Mouse (Mus musculus) CH12.LX (cell line): ENCODE measurements around the gene Glyr1.

Experiments used
- CHD1 ChIP-seq: IDR thresholded peaks from 2 replicates; pipeline ENCODE4 v1.6.1; 2012; ENCODE audit warnings: low read depth, low read length, improper control_type of control experiment, inconsistent platforms
- CTCF ChIP-seq, 2 experiments: IDR thresholded peaks in 1 of 2; conservative IDR thresholded peaks in 1 of 2; 2 replicates each; pipeline ENCODE4 v1.5.1; 2011 to 2012; ENCODE audit warnings: low read depth in 2 of 2, low read length in 2 of 2, improper control_type of control experiment in 1 of 2, inconsistent platforms in 1 of 2, mild to moderate bottlenecking in 1 of 2, moderate library complexity in 1 of 2
- E2F4 ChIP-seq: IDR thresholded peaks from 2 replicates; pipeline ENCODE4 v1.6.1; 2011; ENCODE audit warnings: low read depth, low read length, improper control_type of control experiment; ENCODE audit not compliant: insufficient replicate concordance
- ELF1 ChIP-seq: IDR thresholded peaks from 2 replicates; pipeline ENCODE4 v1.6.1; 2014; ENCODE audit warnings: low read depth, mild to moderate bottlenecking, inconsistent platforms, low read length, improper control_type of control experiment
- EP300 ChIP-seq: IDR thresholded peaks from 2 replicates; pipeline ENCODE4 v1.6.1; 2011; ENCODE audit warnings: low read length, improper control_type of control experiment
- NELFE ChIP-seq: IDR thresholded peaks from 2 replicates; pipeline ENCODE4 v1.6.1; 2011; ENCODE audit warnings: low read depth, low read length, improper control_type of control experiment
- POLR2A ChIP-seq: IDR thresholded peaks from 2 replicates; pipeline ENCODE4 v1.6.1; 2011; ENCODE audit warnings: low read depth, mild to moderate bottlenecking, improper control_type of control experiment, low read length
- POLR2AphosphoS2 ChIP-seq: IDR thresholded peaks from 2 replicates; pipeline ENCODE4 v1.6.1; 2011; ENCODE audit warnings: low read depth, low read length, improper control_type of control experiment
- RCOR1 ChIP-seq: conservative IDR thresholded peaks from 2 replicates; pipeline ENCODE4 v1.6.1; 2012; ENCODE audit warnings: low read depth, mild to moderate bottlenecking, inconsistent platforms, low read length, improper control_type of control experiment
- ZNF384 ChIP-seq: IDR thresholded peaks from 2 replicates; pipeline ENCODE4 v1.6.1; 2012; ENCODE audit warnings: low read depth, low read length, improper control_type of control experiment, inconsistent platforms

DNA sequence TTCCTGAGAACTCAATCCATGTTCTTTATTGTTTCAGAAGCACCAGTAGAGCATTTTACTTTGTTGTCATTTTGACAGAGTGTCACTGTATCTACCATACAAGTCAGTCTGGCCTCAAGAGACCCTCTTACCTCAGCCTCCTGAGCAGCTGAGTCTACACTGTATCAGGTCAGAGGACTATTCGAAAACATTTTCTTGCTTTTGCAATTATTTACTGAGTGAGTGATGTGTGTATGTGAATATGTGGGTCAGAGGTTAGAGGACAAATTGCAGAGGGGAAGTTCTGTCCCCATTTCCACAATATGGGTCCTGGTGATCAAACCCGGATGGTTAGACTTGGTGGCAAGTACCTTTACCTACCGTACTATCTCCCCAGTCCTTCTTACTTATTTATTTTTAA lies 25.6 kb downstream of the Glyr1 start:
- TF ChIP-seq CHD1 (no peak), POLR2A (no peak), CTCF (conservative IDR thresholded peaks at IDR 0.05 in 1 of 2, IDR thresholded peaks at IDR 0.05 in 1 of 2; ENCODE audit: low read depth in 2 of 2, low read length in 2 of 2) (no peak), NELFE (no peak), EP300 (no peak), E2F4 (no peak), RCOR1 (no peak), ELF1 (no peak), ZNF384 (no peak), POLR2AphosphoS2 (no peak)
